Mouse (Mus musculus): Measurements from ENCODE around the gene Ly86.

- TF ChIP-seq FLI1 (IDR thresholded peaks at IDR 0.05; ENCODE audit: low read length) (no peak), GATA1 (IDR thresholded peaks at IDR 0.05; ENCODE audit: borderline replicate concordance, low read length) (no peak)
Observed at GRCm38 (mm10) chr13:37332779-37333543, 12.0 kb upstream of the Ly86 start.

All from megakaryocyte, embryonic 14.5 days (primary cell).